Mouse (Mus musculus) intestine, embryonic 16.5 days (tissue): ENCODE measurements around the gene Scn11a. TPM values are rescaled to one million over a fixed set of nuclear protein-coding genes. Genes with fewer than 3 reads are reported as not detected.

Source experiments
- ATAC-seq: fragments of 200-750 bp; cut with Nextera tagmentation; 2 replicates; pipeline ENCODE4 v1.8.0; 2017; ENCODE audit warnings: moderate TSS enrichment, moderate library complexity
- H3K27ac ChIP-seq: fragments of 300-500 bp; sonication (generic); 2 replicates; pipeline ENCODE4 v1.5.1; 2014; ENCODE audit warnings: mild to moderate bottlenecking, low read length
- H3K27me3 ChIP-seq: fragments of 300-500 bp; sonication (generic); replicated peaks from 2 replicates; pipeline ENCODE4 v1.6.1; 2014; ENCODE audit warnings: low read length, control low read depth, mixed read lengths; ENCODE audit not compliant: control insufficient read depth, insufficient read depth
- H3K36me3 ChIP-seq: fragments of 300-500 bp; sonication (generic); 2 replicates; pipeline ENCODE4 v1.6.1; 2014; ENCODE audit warnings: low read length, control low read depth; ENCODE audit not compliant: control insufficient read depth, insufficient read depth
- H3K4me1 ChIP-seq: fragments of 300-500 bp; sonication (generic); 2 replicates; pipeline ENCODE4 v1.6.1; 2014; ENCODE audit warnings: low read length, control low read depth, mixed read lengths; ENCODE audit not compliant: control insufficient read depth, insufficient read depth
- H3K4me2 ChIP-seq: fragments of 300-500 bp; sonication (generic); 2 replicates; pipeline ENCODE4 v1.6.1; 2014; ENCODE audit warnings: low read depth, low read length, control low read depth
- H3K4me3 ChIP-seq: fragments of 300-500 bp; sonication (generic); 2 replicates; pipeline ENCODE4 v1.5.1; 2014; ENCODE audit warnings: mild to moderate bottlenecking, low read length
- H3K9ac ChIP-seq: fragments of 300-500 bp; sonication (generic); 2 replicates; pipeline ENCODE4 v1.6.1; 2014; ENCODE audit warnings: low read depth, low read length
- H3K9me3 ChIP-seq: fragments of 300-500 bp; sonication (generic); 2 replicates; pipeline ENCODE4 v1.6.1; 2016; ENCODE audit warnings: low read length, control low read depth; ENCODE audit not compliant: control insufficient read depth
- WGBS: fragments of 180-500 bp; shearing (Covaris S2); extraction: QIAGEN DNeasy Blood & Tissue Kit; methylation state at CpG from one replicate; pipeline ENCODE4 v1.1.7; 2014; 5-methylcytosine and 5-hydroxymethylcytosine counted together
- polyA plus RNA-seq: library from polyadenylated mRNA; unstranded; fragments of >200 nt; fragmentation: Nextera tagmentation; extraction: Ambion mirVana; gene quantifications from 2 replicates; pipeline ENCODE4 v1.2.1, GENCODE M21; 2015

The Scn11a gene
- polyA plus RNA-seq, 1 experiment from 2014 or later = not detected

DNA sequence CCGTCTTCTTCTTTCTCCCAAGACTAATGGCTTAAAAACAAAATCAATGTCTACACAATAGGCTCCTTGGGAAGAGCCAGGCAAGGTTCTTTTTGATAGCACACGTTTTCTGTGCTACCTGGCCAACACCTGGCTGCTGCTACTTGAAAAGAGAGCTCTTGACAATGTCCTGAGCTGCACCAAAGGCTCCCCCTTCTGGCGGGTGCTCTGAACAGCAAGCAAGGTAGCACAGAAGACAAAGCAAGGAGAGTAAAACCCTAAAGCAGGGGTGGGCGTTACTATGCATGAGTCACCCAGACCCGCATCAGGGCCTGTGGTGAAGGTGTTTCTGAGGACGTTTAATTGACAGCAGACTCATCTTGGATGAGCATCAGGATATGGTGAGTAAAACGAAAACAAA lies 56.7 kb downstream of the Scn11a start:
- Histone ChIP-seq H3K9me3 (no peaks in the 10 kb centered on the region), H3K4me3 (no peak overlapping the region), H3K36me3 (no peaks in the 10 kb centered on the region), H3K9ac (no peak overlapping the region), H3K27me3 (no peaks in the 10 kb centered on the region), H3K4me1 (no peaks in the 10 kb centered on the region), H3K27ac (no peak overlapping the region), H3K4me2 (no peak overlapping the region)
- no peak for ATAC-seq
- WGBS = 37% methylated on average over 7 of the region's 7 CpGs

- Histone ChIP-seq H3K4me3 (no peak overlapping the region), H3K4me2 (no peak overlapping the region), H3K9me3 (peaks cover 7% of the 10 kb centered on the region; the same call in 1 of the 2 replicates), H3K36me3 (no peaks in the 10 kb centered on the region), H3K27ac (no peak overlapping the region), H3K27me3 (no peaks in the 10 kb centered on the region), H3K4me1 (no peaks in the 10 kb centered on the region), H3K9ac (no peak overlapping the region)
- 90% methylated on average over 3 of the region's 3 CpGs for WGBS
- no peak for ATAC-seq
Measured at GRCm38 (mm10) chr9:119760226-119760625, 65.0 kb downstream of the Scn11a start.

DNA sequence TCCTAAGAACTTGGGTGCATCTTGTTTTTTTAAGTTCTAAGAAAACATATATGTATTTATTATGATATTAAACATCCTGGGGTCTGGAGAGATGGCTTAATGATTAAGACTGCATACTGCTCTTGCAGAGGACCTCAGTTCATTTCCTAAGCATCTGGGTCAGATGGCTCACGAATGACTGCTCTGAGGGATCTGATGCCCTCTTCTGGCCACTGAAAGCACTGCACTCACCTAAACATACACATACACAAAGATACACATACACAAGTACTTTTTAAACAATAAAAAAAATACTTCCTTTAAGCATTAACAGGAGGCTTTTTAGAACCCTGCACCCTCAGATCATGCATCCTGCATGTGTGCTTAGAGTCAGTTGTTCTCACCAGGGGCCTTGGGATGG lies 65.8 kb downstream of the Scn11a start:
- H3K36me3 ChIP-seq = no peaks in the 10 kb centered on the region
- peaks cover 7% of the 10 kb centered on the region; the same call in 1 of the 2 replicates for H3K9me3 ChIP-seq
- H3K9ac ChIP-seq = no peak overlapping the region
- no peaks in the 10 kb centered on the region for H3K27me3 ChIP-seq
- no peak for ATAC-seq
- WGBS = 71% methylated on average over 1 of the region's 1 CpGs
- H3K27ac ChIP-seq = no peak overlapping the region
- H3K4me2 ChIP-seq = no peak overlapping the region
- H3K4me3 ChIP-seq = no peak overlapping the region
- no peaks in the 10 kb centered on the region for H3K4me1 ChIP-seq

DNA sequence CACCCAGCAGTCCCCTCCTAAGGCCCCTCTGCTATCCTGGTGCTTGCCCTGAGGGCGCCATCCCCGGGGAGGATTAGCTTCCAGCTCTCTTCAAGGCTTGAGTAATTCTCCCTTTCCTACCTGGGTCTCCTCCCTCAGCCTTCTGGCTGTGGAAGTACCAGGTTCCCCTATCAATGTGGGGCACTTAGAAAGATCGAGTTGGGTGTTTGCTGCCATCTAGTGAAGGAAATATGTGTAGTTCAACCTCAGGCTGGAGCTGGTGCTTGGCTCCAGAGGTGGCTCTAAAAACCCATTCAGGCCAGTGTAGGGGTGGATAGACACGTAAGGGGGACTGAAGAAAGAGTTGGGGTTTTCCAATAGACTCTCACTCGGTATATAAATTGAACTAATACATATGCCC lies 73.7 kb downstream of the Scn11a start:
- Histone ChIP-seq H3K4me3 (no peak overlapping the region), H3K36me3 (no peaks in the 10 kb centered on the region), H3K4me2 (no peak overlapping the region), H3K27me3 (no peaks in the 10 kb centered on the region), H3K27ac (no peak overlapping the region), H3K9ac (no peak overlapping the region), H3K4me1 (no peaks in the 10 kb centered on the region), H3K9me3 (no peaks in the 10 kb centered on the region)
- WGBS = 15% methylated on average over 5 of the region's 5 CpGs
- ATAC-seq = no peak

DNA sequence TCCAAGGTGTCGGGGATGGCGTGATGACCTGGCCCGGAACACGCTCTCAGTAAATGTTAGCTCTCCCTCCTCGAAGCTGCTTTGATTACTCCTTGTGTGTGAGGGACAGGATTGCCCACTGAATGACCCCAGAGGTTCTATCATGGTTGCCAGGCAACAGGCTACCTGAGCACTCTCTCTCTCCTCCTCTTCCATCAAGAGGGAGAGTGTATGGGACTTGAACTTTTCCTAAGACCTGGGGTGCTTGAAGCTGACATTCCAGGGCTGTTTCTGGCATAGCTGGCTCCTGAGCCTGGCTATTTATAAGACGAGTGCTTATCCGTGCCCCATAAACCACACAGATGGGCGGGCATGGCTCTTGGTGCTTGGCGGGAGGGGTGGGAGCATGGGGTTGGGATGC lies 76.1 kb downstream of the Scn11a start:
- ATAC-seq = no peak
- WGBS = 58% methylated on average over 9 of the region's 9 CpGs
- Histone ChIP-seq H3K4me1 (no peaks in the 10 kb centered on the region), H3K27ac (no peak overlapping the region), H3K27me3 (no peaks in the 10 kb centered on the region), H3K36me3 (no peaks in the 10 kb centered on the region), H3K4me3 (no peak overlapping the region), H3K9me3 (no peaks in the 10 kb centered on the region), H3K9ac (no peak overlapping the region), H3K4me2 (no peak overlapping the region)

- no peak for ATAC-seq
- H3K4me3 ChIP-seq = no peak overlapping the region
- no peaks in the 10 kb centered on the region for H3K36me3 ChIP-seq
- H3K27ac ChIP-seq = no peak overlapping the region
- H3K9ac ChIP-seq = no peak overlapping the region
- H3K4me1 ChIP-seq = no peaks in the 10 kb centered on the region
- H3K27me3 ChIP-seq = no peaks in the 10 kb centered on the region
- 77% methylated on average over 4 of the region's 4 CpGs for WGBS
- H3K4me2 ChIP-seq = no peak overlapping the region
- no peaks in the 10 kb centered on the region for H3K9me3 ChIP-seq
Measured at GRCm38 (mm10) chr9:119743900-119744299, 81.4 kb downstream of the Scn11a start.

GRCm38 (mm10) chr9:119743312-119743711 lies 81.9 kb downstream of the Scn11a start:
- Histone ChIP-seq H3K27ac (no peak overlapping the region), H3K36me3 (no peaks in the 10 kb centered on the region), H3K4me3 (no peak overlapping the region), H3K4me1 (no peaks in the 10 kb centered on the region), H3K27me3 (no peaks in the 10 kb centered on the region), H3K9me3 (no peaks in the 10 kb centered on the region), H3K4me2 (no peak overlapping the region), H3K9ac (no peak overlapping the region)
- 87% methylated on average over 3 of the region's 3 CpGs for WGBS
- ATAC-seq = no peak

DNA sequence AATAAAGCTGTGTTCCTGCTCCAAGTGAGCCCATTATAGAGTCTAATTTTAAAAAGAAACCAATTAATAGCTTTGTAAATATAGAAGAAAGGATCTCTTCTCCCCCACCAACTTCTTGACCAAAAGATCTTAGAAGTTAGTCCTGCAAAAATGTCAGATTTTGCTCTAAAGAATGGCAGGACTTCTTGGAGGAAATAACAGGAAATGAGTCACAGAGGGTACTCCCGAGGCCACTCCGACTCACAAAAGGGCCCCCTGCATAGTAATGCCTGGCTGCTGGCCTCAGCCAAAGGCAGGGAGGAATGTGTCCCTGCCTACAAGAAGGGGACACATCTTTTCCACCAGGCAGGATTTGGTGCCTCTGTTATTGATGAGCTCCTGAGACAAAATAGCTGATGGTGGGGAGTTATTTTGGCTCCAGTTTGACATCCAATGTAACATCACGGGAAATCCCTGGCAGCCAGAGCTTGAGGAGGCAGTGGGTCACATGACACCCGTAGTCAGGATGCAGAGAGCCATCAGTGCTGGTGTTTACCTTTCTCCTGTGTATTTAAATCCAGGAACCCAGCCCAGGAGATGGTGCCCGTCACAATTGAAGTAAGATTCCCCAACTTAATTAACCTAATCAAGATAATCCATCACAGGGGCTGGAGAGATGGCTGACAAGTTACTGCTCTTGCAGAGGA lies 84.0 kb downstream of the Scn11a start:
- Histone ChIP-seq H3K36me3 (no peaks in the 10 kb centered on the region), H3K27me3 (no peaks in the 10 kb centered on the region), H3K4me3 (no peak overlapping the region), H3K9ac (no peak overlapping the region), H3K4me1 (no peaks in the 10 kb centered on the region), H3K4me2 (no peak overlapping the region), H3K9me3 (no peaks in the 10 kb centered on the region), H3K27ac (no peak overlapping the region)
- 30% methylated on average over 5 of the region's 5 CpGs for WGBS
- ATAC-seq = no peak

- Histone ChIP-seq H3K4me2 (no peak overlapping the region), H3K9ac (no peak overlapping the region), H3K4me1 (no peaks in the 10 kb centered on the region), H3K27ac (no peak overlapping the region), H3K36me3 (no peaks in the 10 kb centered on the region), H3K27me3 (no peaks in the 10 kb centered on the region), H3K4me3 (no peak overlapping the region), H3K9me3 (no peaks in the 10 kb centered on the region)
- ATAC-seq = no peak
- WGBS = 75% methylated on average over 11 of the region's 11 CpGs
Measured at GRCm38 (mm10) chr9:119728412-119729097, 96.7 kb downstream of the Scn11a start.
